Mouse (Mus musculus) spleen, embryonic (tissue): ENCODE results near the gene Foxn1.

ENCODE experiments used
- CTCF ChIA-PET: fragments of 350-600 bp; sonication (Branson Sonifier 250); formaldehyde crosslinking; loops from one replicate; lab custom pipeline; 2022; lab: Charles Lee

The Foxn1 gene

GRCm38 (mm10) chr11:78401469-78401868, 15.1 kb upstream of the Foxn1 start:
- CTCF ChIA-PET = no interaction called here

- CTCF ChIA-PET = no interaction called here
Observed at GRCm38 (mm10) chr11:78400936-78401335, 14.6 kb upstream of the Foxn1 start.

- CTCF ChIA-PET = interaction anchor here (0.8 to 0.9 kb wide), 2 partner anchors 42 to 44 kb away, joined by 3 read pairs; no protein-coding TSS in a partner anchor
Observed at GRCm38 (mm10) chr11:78399680-78400079, 13.3 kb upstream of the Foxn1 start.

GRCm38 (mm10) chr11:78398212-78398611, 11.9 kb upstream of the Foxn1 start:
- CTCF ChIA-PET = no interaction called here

GRCm38 (mm10) chr11:78397397-78397796, 11.0 kb upstream of the Foxn1 start:
- CTCF ChIA-PET = interaction anchor here (1.9 kb wide), 1 partner anchor 37 kb away, joined by 5 read pairs; no protein-coding TSS in a partner anchor

GRCm38 (mm10) chr11:78396950-78397349, 10.6 kb upstream of the Foxn1 start:
- CTCF ChIA-PET = interaction anchor here (1.9 kb wide), 1 partner anchor 37 kb away, joined by 5 read pairs; no protein-coding TSS in a partner anchor

GRCm38 (mm10) chr11:78392728-78393127, 6.4 kb upstream of the Foxn1 start:
- CTCF ChIA-PET = no interaction called here

- CTCF ChIA-PET = no interaction called here
Observed at GRCm38 (mm10) chr11:78385776-78386175, 582 bp downstream of the Foxn1 start.

GRCm38 (mm10) chr11:78382701-78383100, 3.7 kb downstream of the Foxn1 start:
- CTCF ChIA-PET = no interaction called here

- CTCF ChIA-PET = no interaction called here
Observed at GRCm38 (mm10) chr11:78382286-78382685, 4.1 kb downstream of the Foxn1 start.

GRCm38 (mm10) chr11:78380996-78381395, 5.4 kb downstream of the Foxn1 start:
- CTCF ChIA-PET = no interaction called here

- CTCF ChIA-PET = no interaction called here
Observed at GRCm38 (mm10) chr11:78380351-78380750, 6.0 kb downstream of the Foxn1 start.

- CTCF ChIA-PET = interaction anchor here (0.6 kb wide), 1 partner anchor 20 kb away, joined by 8 read pairs; no protein-coding TSS in a partner anchor
Observed at GRCm38 (mm10) chr11:78377549-78378159, 8.7 kb downstream of the Foxn1 start.

GRCm38 (mm10) chr11:78374147-78374546, 12.2 kb downstream of the Foxn1 start:
- CTCF ChIA-PET = no interaction called here

- CTCF ChIA-PET = interaction anchor here (0.6 kb wide), 1 partner anchor 56 kb away, joined by 3 read pairs; no protein-coding TSS in a partner anchor
Observed at GRCm38 (mm10) chr11:78372610-78373009, 13.7 kb downstream of the Foxn1 start.

- CTCF ChIA-PET = interaction anchor here (0.6 kb wide), 1 partner anchor 56 kb away, joined by 3 read pairs; no protein-coding TSS in a partner anchor
Observed at GRCm38 (mm10) chr11:78372166-78372565, 14.2 kb downstream of the Foxn1 start.

- CTCF ChIA-PET = no interaction called here
Observed at GRCm38 (mm10) chr11:78371711-78372110, 14.6 kb downstream of the Foxn1 start.

- CTCF ChIA-PET = no interaction called here
Observed at GRCm38 (mm10) chr11:78370389-78370788, 16.0 kb downstream of the Foxn1 start.

GRCm38 (mm10) chr11:78367456-78368225, 18.7 kb downstream of the Foxn1 start:
- CTCF ChIA-PET = no interaction called here

- CTCF ChIA-PET = no interaction called here
Observed at GRCm38 (mm10) chr11:78364103-78364502, 22.3 kb downstream of the Foxn1 start.

GRCm38 (mm10) chr11:78363309-78364007, 22.9 kb downstream of the Foxn1 start:
- CTCF ChIA-PET = no interaction called here

- CTCF ChIA-PET = interaction anchor here (1.0 to 1.1 kb wide), 2 partner anchors 34 to 36 kb away, joined by 5 read pairs; no protein-coding TSS in a partner anchor
Observed at GRCm38 (mm10) chr11:78360789-78361131, 25.6 kb downstream of the Foxn1 start.
